Mouse (Mus musculus) bone marrow, adult 2 months (tissue): ENCODE results near the gene Mettl14. TPM values are rescaled to one million over a fixed set of nuclear protein-coding genes. Genes with fewer than 3 reads are reported as not detected.
"Not testable (repeated sequence)": the region's sequence is repeated elsewhere in the genome, so short reads cannot be mapped to it uniquely, and the experiment has no call there.

Experiments used
- H3K27ac ChIP-seq: fragments of 200-500 bp; 2 replicates; pipeline ENCODE4 v1.5.1; 2012; ENCODE audit warnings: low read depth, mild to moderate bottlenecking, control low read depth, inconsistent platforms, low read length; ENCODE audit not compliant: control insufficient read depth, poor library complexity, insufficient read depth
- H3K4me1 ChIP-seq: fragments of 200-500 bp; 2 replicates; pipeline ENCODE4 v1.6.1; 2011; ENCODE audit warnings: low read length; ENCODE audit not compliant: control insufficient read depth, insufficient read depth
- H3K4me3 ChIP-seq: fragments of 200-500 bp; replicated peaks from 2 replicates; pipeline ENCODE3; 2011; ENCODE audit warnings: mild to moderate bottlenecking, low read depth, low read length, control low read depth; ENCODE audit not compliant: control insufficient read depth
- CTCF ChIP-seq: fragments of 200-500 bp; IDR thresholded peaks from 2 replicates; pipeline ENCODE4 v1.5.1; 2011; ENCODE audit warnings: low read length, control low read depth; ENCODE audit not compliant: control insufficient read depth, insufficient read depth
- POLR2A ChIP-seq: fragments of 200-500 bp; IDR thresholded peaks from 2 replicates; pipeline ENCODE4 v1.6.1; 2011; ENCODE audit warnings: low read depth, mild to moderate bottlenecking, control low read depth, low read length, borderline replicate concordance; ENCODE audit not compliant: control insufficient read depth
- WGBS: fragments of 180-500 bp; shearing (Covaris S2); methylation state at CpG from one replicate; pipeline ENCODE4 v1.1.7; 2018; 5-methylcytosine and 5-hydroxymethylcytosine counted together
- polyA plus RNA-seq: library from polyadenylated mRNA; stranded (reverse); fragments of >200 nt; gene quantifications from 2 replicates; pipeline ENCODE4 v1.2.4, GENCODE M21; 2011; ENCODE audit warnings: low replicate concordance; ENCODE audit not compliant: missing spikeins, insufficient read depth, insufficient read length

The Mettl14 gene
- polyA plus RNA-seq, 1 experiment: 11.3 TPM

DNA sequence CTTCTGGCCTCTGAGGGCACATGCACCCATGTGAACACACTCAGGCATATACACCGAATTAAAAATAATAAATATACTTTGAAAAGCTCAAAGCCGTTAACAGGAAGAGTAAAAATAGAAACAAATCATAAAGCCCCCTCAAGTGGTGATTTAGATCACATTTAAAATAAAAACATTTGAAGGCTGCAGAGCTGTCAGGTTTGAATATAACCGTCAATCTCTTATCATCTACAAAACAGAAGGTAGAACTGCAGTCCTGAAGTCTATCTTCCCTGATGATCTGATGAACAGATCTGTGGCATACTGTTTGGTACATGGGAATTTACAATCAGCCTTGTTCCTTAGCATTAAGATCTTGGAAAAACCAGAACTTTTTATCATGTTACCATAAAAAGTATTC, 9.3 kb downstream of the Mettl14 start:
- Histone ChIP-seq H3K4me3 (no peak overlapping the region), H3K4me1 (no peaks in the 10 kb centered on the region), H3K27ac (no peak overlapping the region)
- no peak for TF ChIP-seq POLR2A
- TF ChIP-seq CTCF: no peak
- 83% methylated on average over 3 of the region's 3 CpGs for WGBS

DNA sequence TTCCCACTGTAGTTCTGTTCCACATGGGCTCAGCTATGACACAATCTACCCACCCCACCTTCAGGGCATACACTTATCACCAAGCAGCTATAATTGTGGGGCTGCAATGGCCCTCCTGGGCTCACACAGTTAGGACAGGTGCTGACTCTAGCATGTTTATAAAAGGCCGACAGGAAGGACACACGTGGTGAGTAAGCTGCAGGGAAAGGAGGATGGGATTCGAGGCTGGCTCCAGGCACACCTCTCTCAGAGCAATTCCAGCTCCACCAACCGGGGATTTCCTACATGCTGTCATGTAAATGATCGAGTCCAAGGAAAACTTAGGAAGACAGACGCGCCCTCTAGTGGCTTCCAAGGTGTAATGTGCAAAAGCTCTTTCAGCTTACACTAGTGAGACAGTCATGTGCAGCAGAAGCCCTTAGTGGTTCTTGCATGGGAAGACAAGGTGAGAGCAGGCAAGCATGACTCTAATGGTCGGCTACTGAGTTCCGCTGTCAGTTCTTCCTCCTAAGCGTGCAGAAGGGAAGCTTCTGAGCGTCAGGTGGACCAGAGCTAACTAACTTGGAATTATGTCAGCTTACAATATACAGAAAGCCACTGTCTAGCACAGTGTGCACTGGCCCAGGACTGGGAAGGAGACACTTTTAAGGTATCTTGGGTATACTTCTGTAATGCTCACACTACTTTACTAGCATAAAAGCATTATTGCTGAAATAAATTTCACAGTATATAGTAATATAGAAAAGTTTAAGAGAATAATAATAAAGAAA, 14.0 kb downstream of the Mettl14 start:
- Histone ChIP-seq H3K4me3 (no peak overlapping the region), H3K4me1 (no peaks in the 10 kb centered on the region), H3K27ac (no peak overlapping the region)
- TF ChIP-seq CTCF: no peak
- TF ChIP-seq POLR2A: no peak
- 70% methylated on average over 11 of the region's 11 CpGs for WGBS

GRCm38 (mm10) chr3:123370927-123371326, 15.0 kb downstream of the Mettl14 start:
- WGBS: 87% methylated on average over 5 of the region's 5 CpGs
- Histone ChIP-seq H3K4me1 (no peaks in the 10 kb centered on the region), H3K4me3 (no peak overlapping the region), H3K27ac (no peak overlapping the region)
- TF ChIP-seq CTCF (no peak), POLR2A (no peak)

- 92% methylated on average over 12 of the region's 12 CpGs for WGBS
- H3K4me3 ChIP-seq: no peak overlapping the region
- H3K4me1 ChIP-seq: no peaks in the 10 kb centered on the region
- TF ChIP-seq POLR2A (no peak), CTCF (no peak)
- no peak overlapping the region for H3K27ac ChIP-seq
Observed at GRCm38 (mm10) chr3:123369161-123369560, 16.7 kb downstream of the Mettl14 start.

DNA sequence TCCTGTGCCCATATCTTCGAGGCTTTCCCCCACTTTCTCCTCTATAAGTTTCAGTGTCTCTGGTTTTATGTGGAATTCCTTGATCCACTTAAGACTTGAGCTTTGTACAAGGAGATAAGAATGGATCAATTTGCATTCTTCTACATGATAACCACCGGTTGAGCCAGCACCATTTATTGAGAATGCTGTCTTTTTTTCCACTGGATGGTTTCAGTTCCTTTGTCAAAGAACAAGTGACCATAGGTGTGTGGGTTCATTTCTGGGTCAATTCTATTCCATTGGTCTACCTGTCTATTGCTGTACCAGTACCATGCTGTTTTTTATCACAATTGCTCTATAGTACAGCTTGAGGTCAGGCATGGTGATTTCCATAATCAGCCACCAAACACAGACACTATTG, 19.1 kb downstream of the Mettl14 start:
- not testable (repeated sequence) for H3K27ac ChIP-seq, H3K4me3 ChIP-seq, H3K4me1 ChIP-seq
- WGBS: 86% methylated on average over 2 of the region's 2 CpGs

- no peak overlapping the region for H3K4me3 ChIP-seq
- no peaks in the 10 kb centered on the region for H3K4me1 ChIP-seq
- TF ChIP-seq CTCF (no peak), POLR2A (no peak)
- no peak overlapping the region for H3K27ac ChIP-seq
- WGBS: 32% methylated on average over 4 of the region's 4 CpGs
Observed at GRCm38 (mm10) chr3:123356377-123356991, 29.4 kb downstream of the Mettl14 start.

DNA sequence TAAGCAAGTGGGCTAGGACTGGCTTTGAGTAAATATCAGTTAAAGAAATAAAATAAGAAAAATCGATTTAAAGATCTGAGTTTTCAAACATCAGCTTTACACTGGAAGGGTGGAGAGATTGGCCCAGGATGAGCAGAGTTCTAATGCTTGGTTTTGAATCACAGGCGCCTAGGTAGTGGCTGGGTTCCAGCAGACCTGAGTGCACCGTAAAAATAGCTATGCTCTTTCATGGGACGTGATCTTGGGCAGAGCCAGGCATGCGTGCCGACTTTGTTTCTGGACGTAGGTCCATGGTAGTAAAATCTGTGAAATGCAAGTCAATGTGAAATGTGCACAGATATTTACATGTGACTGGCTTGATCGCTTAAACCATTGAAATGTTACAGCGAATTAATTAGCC, 31.5 kb downstream of the Mettl14 start:
- WGBS: 84% methylated on average over 9 of the region's 9 CpGs

GRCm38 (mm10) chr3:123353661-123354060, 32.2 kb downstream of the Mettl14 start:
- WGBS: 88% methylated on average over 12 of the region's 12 CpGs
- TF ChIP-seq CTCF (no peak), POLR2A (no peak)

More for the DNA sequence above, 31.5 kb downstream of the Mettl14 start:
- H3K27ac ChIP-seq: no peak overlapping the region
- TF ChIP-seq CTCF: no peak
- no peak for TF ChIP-seq POLR2A
- no peak overlapping the region for H3K4me3 ChIP-seq
- no peaks in the 10 kb centered on the region; the same call in none of the 2 replicates for H3K4me1 ChIP-seq

More at GRCm38 (mm10) chr3:123353661-123354060, 32.2 kb downstream of the Mettl14 start:
- Histone ChIP-seq H3K4me3 (no peak overlapping the region), H3K4me1 (no peaks in the 10 kb centered on the region; the same call in none of the 2 replicates), H3K27ac (no peak overlapping the region)
